Mouse (Mus musculus) MEL (cell line): ENCODE results near the gene Rmnd5b. TPM values are rescaled to one million over a fixed set of nuclear protein-coding genes. Genes with fewer than 3 reads are reported as not detected.

ENCODE experiments used
- DNase-seq: peaks from one replicate; pipeline ENCODE4 v3.0.0; 2011; ENCODE audit warnings: low read depth, low spot score
- H3K27ac ChIP-seq: 2 replicates; pipeline ENCODE4 v1.5.1; 2012; ENCODE audit warnings: low read depth, mild to moderate bottlenecking, control low read depth, low read length, moderate library complexity; ENCODE audit not compliant: control insufficient read depth
- H3K27me3 ChIP-seq, 2 experiments: fragments of 150-350 bp in 1 of 2; sonication (generic) in 1 of 2; 2 replicates each; pipeline ENCODE4 v1.6.1; 2012; ENCODE audit warnings: low read length in 2 of 2, mild to moderate bottlenecking in 2 of 2, improper control_type of control experiment in 1 of 2, moderate library complexity in 1 of 2; ENCODE audit not compliant: insufficient read depth in 2 of 2, control insufficient read depth in 1 of 2
- H3K36me3 ChIP-seq, 2 experiments: 2 replicates each; pipeline ENCODE4 v1.6.1; 2012 to 2014; ENCODE audit warnings: low read length in 2 of 2, improper control_type of control experiment in 1 of 2, inconsistent platforms in 1 of 2, mild to moderate bottlenecking in 1 of 2; ENCODE audit not compliant: insufficient read depth in 2 of 2, control insufficient read depth in 1 of 2
- H3K4me1 ChIP-seq, 2 experiments: fragments of 150-350 bp in 1 of 2; sonication (generic) in 1 of 2; 2 replicates each; pipeline ENCODE4 v1.6.1; 2012; ENCODE audit warnings: low read length in 2 of 2, improper control_type of control experiment in 1 of 2, mild to moderate bottlenecking in 1 of 2; ENCODE audit not compliant: insufficient read depth in 2 of 2, control insufficient read depth in 1 of 2
- H3K4me3 ChIP-seq, 2 experiments: fragments of 150-350 bp in 1 of 2; sonication (generic) in 1 of 2; 2 replicates each; pipeline ENCODE4 v1.5.1; 2012; ENCODE audit warnings: low read depth in 2 of 2, low read length in 2 of 2, mild to moderate bottlenecking in 2 of 2, moderate library complexity in 2 of 2, control low read depth in 1 of 2, improper control_type of control experiment in 1 of 2; ENCODE audit not compliant: control insufficient read depth in 1 of 2, insufficient read depth in 1 of 2
- H3K79me2 ChIP-seq: 2 replicates; pipeline ENCODE4 v1.6.1; 2012; ENCODE audit warnings: mild to moderate bottlenecking, low read length, moderate library complexity; ENCODE audit not compliant: control insufficient read depth, poor library complexity, insufficient read depth
- H3K9ac ChIP-seq: 2 replicates; pipeline ENCODE4 v1.6.1; 2012; ENCODE audit warnings: low read depth, mild to moderate bottlenecking, control low read depth, low read length, moderate library complexity; ENCODE audit not compliant: control insufficient read depth, poor library complexity, severe bottlenecking
- H3K9me3 ChIP-seq: fragments of 150-350 bp; sonication (generic); replicated peaks from 2 replicates; pipeline ENCODE4 v1.6.1; 2012; ENCODE audit warnings: mild to moderate bottlenecking, low read length, improper control_type of control experiment, moderate library complexity; ENCODE audit not compliant: insufficient read depth
- BHLHE40 ChIP-seq: IDR thresholded peaks from 2 replicates; pipeline ENCODE4 v1.6.1; 2012; ENCODE audit warnings: low read depth, mild to moderate bottlenecking, inconsistent platforms, low read length, improper control_type of control experiment, borderline replicate concordance
- CHD1 ChIP-seq: IDR thresholded peaks from 2 replicates; pipeline ENCODE4 v1.6.1; 2012; ENCODE audit warnings: low read depth, mild to moderate bottlenecking, inconsistent platforms, low read length, improper control_type of control experiment
- CHD2 ChIP-seq: IDR thresholded peaks from 2 replicates; pipeline ENCODE4 v1.6.1; 2011; ENCODE audit warnings: low read length, improper control_type of control experiment
- CTCF ChIP-seq, 3 experiments: IDR thresholded peaks in 2 of 3; conservative IDR thresholded peaks in 1 of 3; 2 replicates each; pipeline ENCODE4 v1.5.1; 2011 to 2012; ENCODE audit warnings: low read length in 3 of 3, low read depth in 2 of 3, mild to moderate bottlenecking in 2 of 3, improper control_type of control experiment in 1 of 3, inconsistent platforms in 1 of 3, mixed read lengths in 1 of 3, moderate library complexity in 1 of 3; ENCODE audit not compliant: control insufficient read depth in 1 of 3, insufficient read depth in 1 of 3, poor library complexity in 1 of 3, severe bottlenecking in 1 of 3
- E2F4 ChIP-seq: IDR thresholded peaks from 2 replicates; pipeline ENCODE4 v1.6.1; 2011; ENCODE audit warnings: low read depth, low read length, improper control_type of control experiment, borderline replicate concordance
- EP300 ChIP-seq, 2 experiments: IDR thresholded peaks; 2 replicates each; pipeline ENCODE4 v1.6.1; 2011; ENCODE audit warnings: improper control_type of control experiment in 2 of 2, low read length in 2 of 2, low read depth in 1 of 2, mild to moderate bottlenecking in 1 of 2
- ETS1 ChIP-seq: IDR thresholded peaks from 2 replicates; pipeline ENCODE4 v1.6.1; 2012; ENCODE audit warnings: low read depth, mild to moderate bottlenecking, inconsistent platforms, low read length, improper control_type of control experiment, moderate library complexity
- GABPA ChIP-seq: IDR thresholded peaks from 2 replicates; pipeline ENCODE4 v1.6.1; 2012; ENCODE audit warnings: low read depth, mild to moderate bottlenecking, inconsistent platforms, low read length, improper control_type of control experiment, moderate library complexity
- GATA1 ChIP-seq: IDR thresholded peaks from 2 replicates; pipeline ENCODE4 v1.6.1; 2011; ENCODE audit warnings: low read depth, low read length, improper control_type of control experiment
- JUND ChIP-seq: IDR thresholded peaks from 2 replicates; pipeline ENCODE4 v1.6.1; 2011; ENCODE audit warnings: low read depth, mild to moderate bottlenecking, improper control_type of control experiment, low read length
- MAFK ChIP-seq: IDR thresholded peaks from 2 replicates; pipeline ENCODE4 v1.6.1; 2011; ENCODE audit warnings: low read depth, mild to moderate bottlenecking, low read length, improper control_type of control experiment, borderline replicate concordance
- MAZ ChIP-seq: IDR thresholded peaks from 2 replicates; pipeline ENCODE4 v1.6.1; 2012; ENCODE audit warnings: low read depth, mild to moderate bottlenecking, inconsistent platforms, low read length, improper control_type of control experiment
- MEF2A ChIP-seq: IDR thresholded peaks from 2 replicates; pipeline ENCODE4 v1.6.1; 2014; ENCODE audit warnings: low read depth, mild to moderate bottlenecking, inconsistent platforms, low read length, improper control_type of control experiment; ENCODE audit not compliant: poor library complexity, insufficient replicate concordance, severe bottlenecking; ENCODE audit errors: extremely low read depth
- MYB ChIP-seq: IDR thresholded peaks from 2 replicates; pipeline ENCODE4 v1.6.1; 2011; ENCODE audit warnings: mild to moderate bottlenecking, low read depth, low read length, improper control_type of control experiment
- MYC ChIP-seq: IDR thresholded peaks from 2 replicates; pipeline ENCODE4 v1.6.1; 2011; ENCODE audit warnings: low read depth, mild to moderate bottlenecking, low read length, improper control_type of control experiment, moderate library complexity
- NELFE ChIP-seq: IDR thresholded peaks from 2 replicates; pipeline ENCODE4 v1.6.1; 2011; ENCODE audit warnings: low read depth, low read length, improper control_type of control experiment
- POLR2AphosphoS5 ChIP-seq: IDR thresholded peaks from 2 replicates; pipeline ENCODE4 v1.6.1; 2012; ENCODE audit warnings: low read depth, borderline replicate concordance, mild to moderate bottlenecking, inconsistent platforms, low read length, moderate library complexity, mixed read lengths
- RAD21 ChIP-seq: IDR thresholded peaks from 2 replicates; pipeline ENCODE4 v1.6.1; 2011; ENCODE audit warnings: mild to moderate bottlenecking, low read depth, low read length, improper control_type of control experiment
- RCOR1 ChIP-seq: IDR thresholded peaks from 2 replicates; pipeline ENCODE4 v1.6.1; 2012; ENCODE audit warnings: low read depth, mild to moderate bottlenecking, inconsistent platforms, low read length, improper control_type of control experiment
- SMC3 ChIP-seq: IDR thresholded peaks from 2 replicates; pipeline ENCODE4 v1.6.1; 2011; ENCODE audit warnings: low read depth, low read length, improper control_type of control experiment
- TBP ChIP-seq: IDR thresholded peaks from 2 replicates; pipeline ENCODE4 v1.8.0; 2011; ENCODE audit warnings: low read depth, low read length, improper control_type of control experiment
- TCF12 ChIP-seq: IDR thresholded peaks from 2 replicates; pipeline ENCODE4 v1.6.1; 2014; ENCODE audit warnings: low read depth, mild to moderate bottlenecking, inconsistent platforms, low read length, improper control_type of control experiment, moderate library complexity
- UBTF ChIP-seq: IDR thresholded peaks from 2 replicates; pipeline ENCODE4 v1.6.1; 2012; ENCODE audit warnings: low read depth, mild to moderate bottlenecking, inconsistent platforms, low read length, improper control_type of control experiment, moderate library complexity, borderline replicate concordance; ENCODE audit not compliant: insufficient read depth
- USF2 ChIP-seq, 2 experiments: IDR thresholded peaks; 2 replicates each; pipeline ENCODE4 v1.6.1; 2011 to 2012; ENCODE audit warnings: improper control_type of control experiment in 2 of 2, low read length in 2 of 2, borderline replicate concordance in 1 of 2, inconsistent platforms in 1 of 2, low read depth in 1 of 2, mild to moderate bottlenecking in 1 of 2; ENCODE audit not compliant: insufficient read depth in 1 of 2
- ZC3H11A ChIP-seq: IDR thresholded peaks from 2 replicates; pipeline ENCODE4 v1.6.1; 2012; ENCODE audit warnings: low read depth, mild to moderate bottlenecking, inconsistent platforms, low read length, improper control_type of control experiment
- ZKSCAN1 ChIP-seq: IDR thresholded peaks from 2 replicates; pipeline ENCODE4 v1.6.1; 2012; ENCODE audit warnings: low read depth, mild to moderate bottlenecking, inconsistent platforms, low read length, improper control_type of control experiment, moderate library complexity
- ZMIZ1 ChIP-seq: IDR thresholded peaks from 2 replicates; pipeline ENCODE4 v1.6.1; 2012; ENCODE audit warnings: low read depth, mild to moderate bottlenecking, inconsistent platforms, low read length, improper control_type of control experiment, moderate library complexity
- ZNF384 ChIP-seq: IDR thresholded peaks from 2 replicates; pipeline ENCODE4 v1.6.1; 2012; ENCODE audit warnings: low read depth, mild to moderate bottlenecking, inconsistent platforms, low read length, improper control_type of control experiment
- polyA plus RNA-seq, 2 experiments: library from polyadenylated mRNA; stranded (reverse) in 1 of 2; unstranded in 1 of 2; fragments of >175 nt in 1 of 2; fragments of >200 nt in 1 of 2; gene quantifications; 2 replicates each; pipeline versions ENCODE4 v1.2.1 to v1.2.4; 2012; ENCODE audit warnings: low replicate concordance in 2 of 2, low read depth in 1 of 2; ENCODE audit not compliant: insufficient read length in 2 of 2, insufficient read depth in 1 of 2, missing spikeins in 1 of 2
- total RNA-seq: library from RNA; depleted of rRNA; stranded (reverse); fragments of 300-350 nt; gene quantifications from 2 replicates; pipeline ENCODE4 v1.2.3, GENCODE M21; 2012

Rmnd5b gene
- total and polyA plus RNA-seq, 3 experiments = 52.5 to 63.0 TPM; not detected in 1

DNA sequence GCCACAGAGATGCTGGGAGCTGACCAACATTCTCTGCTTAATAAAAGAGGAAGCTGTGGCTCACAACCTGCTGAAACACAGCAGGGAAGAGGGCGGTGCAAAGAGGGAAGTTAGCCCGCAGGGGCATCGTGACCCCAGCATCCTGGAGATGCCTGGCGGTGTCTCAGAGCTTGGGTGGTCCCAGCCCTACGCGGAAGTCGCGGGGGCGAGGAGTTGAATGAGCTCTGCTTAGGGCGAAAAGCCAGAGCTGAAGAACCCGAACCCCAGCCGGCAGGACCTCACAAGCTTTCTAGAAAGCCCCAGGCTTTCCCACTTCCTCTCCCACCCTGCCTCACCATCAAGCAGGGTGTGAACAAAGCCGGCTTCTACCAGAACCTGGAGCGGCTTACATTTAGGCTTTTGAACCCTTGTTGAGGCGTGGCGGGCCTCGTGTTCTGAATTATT lies 2.3 kb upstream of the Rmnd5b start (continued):
- TF ChIP-seq GATA1 = no peak
- peak; percentile 75; the same call in 1 of the 2 replicates for TF ChIP-seq RCOR1
- TF ChIP-seq, all 39 proteins: peak for 16

DNA sequence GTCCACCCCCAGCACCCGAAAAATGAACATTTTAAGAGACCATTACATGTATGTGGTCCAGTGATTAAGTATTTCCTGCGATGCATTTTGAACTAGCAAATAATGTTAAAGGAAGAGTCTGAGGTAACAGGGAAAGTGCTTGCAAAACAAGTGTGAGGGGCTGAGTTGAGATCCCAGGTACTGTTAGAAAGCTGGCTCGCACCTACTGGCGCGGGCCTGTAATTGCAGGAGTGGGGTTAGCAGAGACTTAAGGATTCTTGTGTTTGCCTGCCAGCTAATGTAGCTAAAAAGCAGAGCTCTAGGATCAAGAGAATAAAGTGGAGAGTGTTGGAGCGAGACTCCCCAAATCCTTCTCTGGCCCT lies 608 bp upstream of the Rmnd5b start:
- peak overlapping the region; percentile 69 to 84 for H3K4me3 ChIP-seq
- peak; percentile 95 for DNase-seq
- no peaks in the 10 kb centered on the region for H3K9me3 ChIP-seq
- TF ChIP-seq ETS1 (no peak), CHD1 (peak; percentile 87), GATA1 (no peak), CTCF (IDR thresholded peaks at IDR 0.05 in 2 of 3, conservative IDR thresholded peaks at IDR 0.05 in 1 of 3; ENCODE audit: control insufficient read depth in 1 of 3, insufficient read depth in 1 of 3, low read depth in 2 of 3, low read length in 3 of 3, poor library complexity in 1 of 3, severe bottlenecking in 1 of 3) (peak; percentile 58 to 85 (median 67)), RAD21 (peak; percentile 13), TBP (peak; percentile 61; the same call in 1 of the 2 replicates)
- TF ChIP-seq, all 39 proteins: peak for 4
- Histone ChIP-seq H3K9ac (peak overlapping the region; percentile 83), H3K79me2 (peaks cover 27% of the 10 kb centered on the region), H3K27me3 (no peaks in the 10 kb centered on the region), H3K27ac (peak overlapping the region; percentile 92), H3K4me1 (peaks cover 7 to 40% of the 10 kb centered on the region in 2 experiments), H3K36me3 (peaks cover 0 to 34% of the 10 kb centered on the region in 2 experiments; a peak in 2 of 4 replicates)

DNA sequence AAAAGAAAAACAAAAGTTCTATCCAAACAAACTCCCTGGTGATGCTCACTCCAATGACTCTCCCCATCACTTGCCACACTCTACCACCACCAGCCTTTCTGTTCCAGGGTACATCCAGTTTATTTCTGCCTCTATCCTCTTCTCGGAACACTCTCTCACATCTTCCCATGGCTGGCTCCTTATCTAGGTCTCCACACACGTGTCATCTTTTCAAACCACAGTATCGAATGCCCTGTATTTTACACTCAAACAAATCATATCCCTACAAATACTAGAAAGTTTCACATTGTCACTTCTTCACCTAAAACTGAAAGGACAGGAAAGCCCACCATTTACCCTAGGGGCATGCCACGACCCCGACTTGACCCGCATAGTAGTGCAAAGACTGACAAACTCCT lies 570 bp downstream of the Rmnd5b start:
- Histone ChIP-seq H3K27me3 (no peaks in the 10 kb centered on the region), H3K79me2 (peaks cover 34% of the 10 kb centered on the region), H3K36me3 (peaks cover 0 to 42% of the 10 kb centered on the region in 2 experiments; a peak in 2 of 4 replicates), H3K9me3 (no peaks in the 10 kb centered on the region), H3K4me3 (peak overlapping the region; percentile 69 to 84), H3K9ac (peak overlapping the region; percentile 83), H3K27ac (peak overlapping the region; percentile 92), H3K4me1 (peaks cover 9 to 50% of the 10 kb centered on the region in 2 experiments)
- DNase-seq = peak; percentile 67
- TF ChIP-seq ZMIZ1 = no peak
- TF ChIP-seq CHD1 = no peak
- no peak for TF ChIP-seq NELFE
- no peak for TF ChIP-seq ZNF384
- no peak for TF ChIP-seq CTCF (IDR thresholded peaks at IDR 0.05 in 2 of 3, conservative IDR thresholded peaks at IDR 0.05 in 1 of 3; ENCODE audit: control insufficient read depth in 1 of 3, insufficient read depth in 1 of 3, low read depth in 2 of 3, low read length in 3 of 3, poor library complexity in 1 of 3, severe bottlenecking in 1 of 3)
- no peak for TF ChIP-seq MAFK
- no peak for TF ChIP-seq UBTF
- TF ChIP-seq EP300 (IDR thresholded peaks at IDR 0.05; ENCODE audit: low read depth in 1 of 2, low read length in 2 of 2) = no peak
- no peak for TF ChIP-seq MAZ
- TF ChIP-seq ZKSCAN1 = no peak
- TF ChIP-seq TBP = no peak
- peak; percentile 84 for TF ChIP-seq MYC
- no peak for TF ChIP-seq MYB
- no peak for TF ChIP-seq POLR2AphosphoS5
- no peak for TF ChIP-seq USF2 (IDR thresholded peaks at IDR 0.05; ENCODE audit: borderline replicate concordance in 1 of 2, insufficient read depth in 1 of 2, low read depth in 1 of 2, low read length in 2 of 2)
- TF ChIP-seq E2F4 = no peak
- TF ChIP-seq TCF12 = no peak
- TF ChIP-seq ZC3H11A = no peak
- no peak for TF ChIP-seq MEF2A
- no peak for TF ChIP-seq CHD2
- peak; percentile 75; the same call in 1 of the 2 replicates for TF ChIP-seq BHLHE40
- TF ChIP-seq GABPA = no peak
- TF ChIP-seq SMC3 = no peak
- no peak for TF ChIP-seq JUND
